Mouse (Mus musculus) lung, adult 2 months (tissue): Measurements from ENCODE around the gene Chrna10.

Source experiments
- CTCF ChIP-seq: fragments of 200-500 bp; IDR thresholded peaks from 2 replicates; pipeline ENCODE4 v1.5.1; 2011; ENCODE audit warnings: mild to moderate bottlenecking, low read length, control low read depth; ENCODE audit not compliant: insufficient read depth
- POLR2A ChIP-seq: fragments of 200-500 bp; IDR thresholded peaks from 2 replicates; pipeline ENCODE4 v1.6.1; 2011; ENCODE audit warnings: low read depth, mild to moderate bottlenecking, control low read depth, low read length, borderline replicate concordance; ENCODE audit errors: extremely low read depth

DNA sequence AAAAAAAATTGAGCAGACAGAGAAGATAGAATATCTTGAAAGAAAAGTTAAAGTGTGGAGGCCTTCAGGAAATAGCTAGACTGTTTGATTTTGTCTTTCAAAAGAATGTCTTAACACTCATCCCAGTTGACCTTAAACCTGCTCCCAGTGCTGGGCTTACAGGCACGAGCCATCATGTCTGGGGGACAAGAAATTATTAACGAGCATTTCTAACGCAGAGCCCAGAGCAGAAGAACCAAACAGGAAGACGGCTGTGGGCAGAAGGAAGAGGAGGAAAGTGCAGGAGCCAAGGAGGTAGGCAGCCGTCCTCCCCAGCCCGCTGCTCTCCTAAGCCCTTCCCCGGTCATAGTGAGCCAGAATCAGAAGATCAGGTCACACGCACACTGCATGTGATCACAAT is 36.3 kb downstream of the Chrna10 start:
- TF ChIP-seq CTCF (no peak), POLR2A (no peak)
